Comparison of ENCODE assay signal across 10 mouse cellular contexts in genomic region chr16:31412321-31412720, GRCm38 (mm10). TPM values are rescaled to one million over a fixed set of nuclear protein-coding genes. Genes with fewer than 3 reads are reported as not detected.
A peak's percentile ranks its signal among the peaks of the same experiment; 100 is the strongest.
DNase-seq lines count a peak whose midpoint lies in the region; ATAC-seq lines count a peak whose summit lies in the region.
"Had no signal": no experiment of that assay in that cellular context is flagged by ENCODE, and none has a peak within 500 bp of the region (broad histone marks: within the 10 kb centered on the region; RNA-seq: fewer than 3 reads in every experiment).

No protein-coding gene starts in this region.

- no peak overlapping the region for H3K9ac ChIP-seq in heart, embryonic 12.5 days
- H3K9ac ChIP-seq in embryonic facial prominence, embryonic 15.5 days: no peak overlapping the region
- H3K9ac ChIP-seq in liver, embryonic 12.5 days: no peak overlapping the region
- H3K9ac ChIP-seq: hindbrain, embryonic 15.5 days; limb, embryonic 12.5 days had no signal

- WGBS in heart, embryonic 12.5 days: 66% methylated on average over 14 of the region's 14 CpGs
- WGBS in embryonic facial prominence, embryonic 15.5 days: 62% methylated on average over 14 of the region's 14 CpGs
- 59% methylated on average over 14 of the region's 14 CpGs for WGBS in liver, embryonic 12.5 days (ENCODE audit: insufficient replicate concordance)

- peak; percentile 64 to 73 for DNase-seq in heart, adult 18-20 months
- DNase-seq in 3134 (ENCODE audit: extremely low read depth, insufficient read length, low spot score): peak; percentile 74
- DNase-seq in B cell, adult 2 months: no peak
- no peak for DNase-seq in thymus, postnatal 25 days

- H3K27ac ChIP-seq in heart, embryonic 12.5 days (ENCODE audit: poor library complexity, severe bottlenecking): no peak overlapping the region
- no peak overlapping the region for H3K27ac ChIP-seq in embryonic facial prominence, embryonic 15.5 days (replicated peaks)
- no peak overlapping the region for H3K27ac ChIP-seq in liver, embryonic 12.5 days
- H3K27ac ChIP-seq: hindbrain, embryonic 15.5 days; limb, embryonic 12.5 days had no signal

- H3K4me1 ChIP-seq in heart, embryonic 12.5 days (replicated peaks): no peaks in the 10 kb centered on the region
- peaks cover 7% of the 10 kb centered on the region; the same call in 1 of the 2 replicates for H3K4me1 ChIP-seq in embryonic facial prominence, embryonic 15.5 days
- H3K4me1 ChIP-seq in liver, embryonic 12.5 days: peaks cover 4% of the 10 kb centered on the region; the same call in 1 of the 2 replicates
- H3K4me1 ChIP-seq: hindbrain, embryonic 15.5 days; limb, embryonic 12.5 days had no signal

- no peaks in the 10 kb centered on the region for H3K36me3 ChIP-seq in heart, embryonic 12.5 days
- no peaks in the 10 kb centered on the region for H3K36me3 ChIP-seq in embryonic facial prominence, embryonic 15.5 days
- no peaks in the 10 kb centered on the region for H3K36me3 ChIP-seq in liver, embryonic 12.5 days
- H3K36me3 ChIP-seq: hindbrain, embryonic 15.5 days; limb, embryonic 12.5 days had no signal

- H3K9me3 ChIP-seq in heart, embryonic 12.5 days (replicated peaks): no peaks in the 10 kb centered on the region
- no peaks in the 10 kb centered on the region for H3K9me3 ChIP-seq in embryonic facial prominence, embryonic 15.5 days (replicated peaks)
- H3K9me3 ChIP-seq in liver, embryonic 12.5 days (replicated peaks): no peaks in the 10 kb centered on the region
- H3K9me3 ChIP-seq: hindbrain, embryonic 15.5 days; limb, embryonic 12.5 days had no signal

- ATAC-seq in heart, embryonic 12.5 days (ENCODE audit: insufficient number of reproducible peaks, low FRiP score): no peak
- ATAC-seq in embryonic facial prominence, embryonic 15.5 days (ENCODE audit: insufficient number of reproducible peaks, low FRiP score, low TSS enrichment, low read depth): peak; percentile 24; the same call in 1 of the 2 replicates
- ATAC-seq in liver, embryonic 12.5 days: peak; percentile 46
- no peak for ATAC-seq in erythroid progenitor cell, adult 5-6 weeks (replicated peaks; ENCODE audit: low FRiP score, poor library complexity, severe bottlenecking)

- no peak overlapping the region for H3K4me2 ChIP-seq in heart, embryonic 12.5 days
- no peak overlapping the region for H3K4me2 ChIP-seq in embryonic facial prominence, embryonic 15.5 days (replicated peaks)
- H3K4me2 ChIP-seq in liver, embryonic 12.5 days: no peak overlapping the region
- H3K4me2 ChIP-seq: hindbrain, embryonic 15.5 days; limb, embryonic 12.5 days had no signal

- no peak overlapping the region for H3K4me3 ChIP-seq in heart, embryonic 12.5 days
- no peak overlapping the region for H3K4me3 ChIP-seq in embryonic facial prominence, embryonic 15.5 days (replicated peaks)
- H3K4me3 ChIP-seq in liver, embryonic 12.5 days: no peak overlapping the region
- H3K4me3 ChIP-seq: hindbrain, embryonic 15.5 days; limb, embryonic 12.5 days had no signal

- H3K27me3 ChIP-seq in heart, embryonic 12.5 days (replicated peaks): no peaks in the 10 kb centered on the region
- H3K27me3 ChIP-seq in embryonic facial prominence, embryonic 15.5 days: no peaks in the 10 kb centered on the region
- peaks cover 4% of the 10 kb centered on the region for H3K27me3 ChIP-seq in liver, embryonic 12.5 days (replicated peaks)
- H3K27me3 ChIP-seq: hindbrain, embryonic 15.5 days; limb, embryonic 12.5 days had no signal

RNA-seq across cellular contexts. Expression of gene Bdh1, which starts 9.8 kb away (rescaled TPM):
- 100 to 1,000 TPM; 240 to 275 TPM for total RNA-seq in heart, adult 18-20 months (2021)
- polyA plus RNA-seq in heart, embryonic 12.5 days (2016; fragmentation: Nextera tagmentation; extraction: Ambion mirVana): 12.5 and 15.6 TPM in 2 replicates
- polyA plus RNA-seq in embryonic facial prominence, embryonic 15.5 days (2015; fragmentation: Nextera tagmentation; extraction: Ambion mirVana): 41.7 and 42.5 TPM in 2 replicates
- polyA plus RNA-seq in liver, embryonic 12.5 days (2016; fragmentation: Nextera tagmentation; extraction: Ambion mirVana): 45.8 and 46.6 TPM in 2 replicates
- not detected in 2 replicates for total RNA-seq in erythroid progenitor cell, adult 5-6 weeks (2015; ENCODE audit: low replicate concordance)
- 4.2 TPM in 1 of 2 replicates, not detected in the other for total RNA-seq in erythroid progenitor cell, adult 5-6 weeks (2017; ENCODE audit: low replicate concordance)

Comparison
In these comparisons a context has a peak if more than half of its experiments do, and no peak if none do; other contexts are left out.
1. DNase-seq: peak in heart, adult 18-20 months (2 of 2) and 3134 (single experiment); none in B cell, adult 2 months (0 of 2) and thymus, postnatal 25 days (single experiment).
2. ATAC-seq: peak in embryonic facial prominence, embryonic 15.5 days (single experiment) and liver, embryonic 12.5 days (single experiment); none in heart, embryonic 12.5 days (single experiment) and erythroid progenitor cell, adult 5-6 weeks (single experiment).